Mouse (Mus musculus) forebrain, postnatal 0 days (tissue): ENCODE measurements around the gene Afap1. TPM values are rescaled to one million over a fixed set of nuclear protein-coding genes. Genes with fewer than 3 reads are reported as not detected.

Source experiments
- ATAC-seq: fragments of 200-750 bp; cut with Nextera tagmentation; 2 replicates; pipeline ENCODE4 v1.8.0; 2017; ENCODE audit warnings: mild to moderate bottlenecking, moderate library complexity
- DNase-seq: peaks from one replicate; pipeline ENCODE4 v3.0.0-alpha.2; 2015
- H3K27ac ChIP-seq: fragments of 300-500 bp; sonication (generic); 2 replicates; pipeline ENCODE4 v1.5.1; 2014; ENCODE audit warnings: low read depth, mild to moderate bottlenecking, antibody characterized with exemption, low read length, moderate library complexity, mixed read lengths
- H3K27me3 ChIP-seq: fragments of 300-500 bp; sonication (generic); 2 replicates; pipeline ENCODE4 v1.6.1; 2014; ENCODE audit warnings: mild to moderate bottlenecking, low read length, mixed read lengths; ENCODE audit not compliant: insufficient read depth
- H3K36me3 ChIP-seq: fragments of 300-500 bp; sonication (generic); 2 replicates; pipeline ENCODE4 v1.6.1; 2014; ENCODE audit warnings: mild to moderate bottlenecking, moderate library complexity; ENCODE audit not compliant: insufficient read depth
- H3K4me1 ChIP-seq: fragments of 300-500 bp; sonication (generic); 2 replicates; pipeline ENCODE4 v1.6.1; 2014; ENCODE audit warnings: antibody characterized with exemption; ENCODE audit not compliant: insufficient read depth
- H3K4me2 ChIP-seq: fragments of 300-500 bp; sonication (generic); 2 replicates; pipeline ENCODE4 v1.6.1; 2014; ENCODE audit warnings: low read depth, mild to moderate bottlenecking, moderate library complexity
- H3K4me3 ChIP-seq: fragments of 300-500 bp; sonication (generic); 2 replicates; pipeline ENCODE4 v1.5.1; 2014; ENCODE audit warnings: low read depth, low read length, mixed read lengths
- H3K9ac ChIP-seq: fragments of 300-500 bp; sonication (generic); 2 replicates; pipeline ENCODE4 v1.6.1; 2014; ENCODE audit warnings: mild to moderate bottlenecking
- H3K9me3 ChIP-seq: fragments of 300-500 bp; sonication (generic); 2 replicates; pipeline ENCODE4 v1.6.1; 2016; ENCODE audit warnings: low read length
- CTCF ChIP-seq: sonication (generic); IDR thresholded peaks from 2 replicates; pipeline ENCODE4 v1.5.1; 2016; ENCODE audit warnings: antibody characterized with exemption, control low read depth, low read depth
- WGBS: fragments of 180-500 bp; shearing (Covaris S2); extraction: QIAGEN DNeasy Blood & Tissue Kit; methylation state at CpG from one replicate; pipeline ENCODE4 v1.1.7; 2014; 5-methylcytosine and 5-hydroxymethylcytosine counted together
- polyA plus RNA-seq: library from polyadenylated mRNA; unstranded; fragments of >200 nt; fragmentation: Nextera tagmentation; extraction: Ambion mirVana; gene quantifications from 2 replicates; pipeline ENCODE4 v1.2.1, GENCODE M21; 2015
- total RNA-seq: library from RNA; depleted of rRNA; stranded (reverse); fragments of >200 nt; gene quantifications from 2 replicates; pipeline ENCODE4 v1.2.3, GENCODE M21; 2014

Gene Afap1
- total and polyA plus RNA-seq, 2 experiments from 2014 or later: 48.2 to 49.3 TPM

DNA sequence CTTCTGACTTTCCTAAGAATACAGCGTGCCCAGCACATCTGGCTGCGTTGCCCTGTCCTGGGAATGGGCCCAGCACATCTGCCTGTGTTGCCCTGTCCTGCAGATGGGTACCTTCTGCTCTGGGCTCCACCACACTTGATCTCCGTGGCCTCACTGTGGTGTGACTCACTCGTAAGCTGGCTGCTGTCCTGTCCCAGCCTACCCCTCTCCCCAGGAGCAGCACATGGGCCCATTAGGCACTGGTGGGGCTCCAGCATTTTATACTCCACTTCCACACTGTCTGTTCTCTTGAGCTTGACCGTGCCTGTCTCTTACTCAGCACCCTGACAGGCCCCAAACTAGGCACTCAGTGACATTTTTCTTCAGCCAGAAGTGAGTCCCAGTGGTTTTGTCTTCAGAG lies 113.5 kb downstream of the Afap1 start:
- ATAC-seq: no peak
- Histone ChIP-seq H3K9ac (no peak overlapping the region), H3K27ac (no peak overlapping the region), H3K4me1 (no peaks in the 10 kb centered on the region), H3K36me3 (peaks cover 5% of the 10 kb centered on the region; the same call in 1 of the 2 replicates), H3K9me3 (no peaks in the 10 kb centered on the region), H3K4me3 (no peak overlapping the region), H3K4me2 (no peak overlapping the region), H3K27me3 (no peaks in the 10 kb centered on the region)
- DNase-seq: no peak
- no peak for TF ChIP-seq CTCF
- WGBS: 78% methylated on average over 5 of the region's 5 CpGs

DNA sequence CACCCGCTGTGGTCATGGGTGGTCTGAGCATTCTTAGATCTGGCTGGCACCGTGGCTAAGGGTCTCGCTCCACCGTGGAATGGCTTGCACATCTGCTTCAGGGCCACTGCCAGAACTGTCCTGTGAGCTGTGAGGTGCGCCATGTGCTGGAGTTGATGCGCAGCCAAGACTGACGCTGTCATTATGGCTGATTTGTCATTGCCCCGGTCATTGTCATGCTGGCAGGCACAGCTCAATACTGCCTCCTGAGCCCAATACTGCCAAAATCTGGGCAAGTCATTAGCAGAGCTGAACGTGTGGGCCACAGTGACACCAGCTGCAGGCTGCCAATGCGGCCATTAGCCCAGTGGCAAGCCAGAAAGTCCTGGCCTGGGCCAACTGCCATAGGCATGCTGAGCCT lies 114.5 kb downstream of the Afap1 start:
- 40% methylated on average over 10 of the region's 10 CpGs for WGBS
- Histone ChIP-seq H3K27me3 (no peaks in the 10 kb centered on the region), H3K9me3 (no peaks in the 10 kb centered on the region), H3K4me2 (no peak overlapping the region), H3K4me3 (no peak overlapping the region), H3K4me1 (no peaks in the 10 kb centered on the region), H3K36me3 (no peaks in the 10 kb centered on the region; the same call in 1 of the 2 replicates), H3K27ac (no peak overlapping the region), H3K9ac (no peak overlapping the region)
- ATAC-seq (peak; percentile 66), DNase-seq (peak; percentile 63)
- peak; percentile 46 for TF ChIP-seq CTCF

DNA sequence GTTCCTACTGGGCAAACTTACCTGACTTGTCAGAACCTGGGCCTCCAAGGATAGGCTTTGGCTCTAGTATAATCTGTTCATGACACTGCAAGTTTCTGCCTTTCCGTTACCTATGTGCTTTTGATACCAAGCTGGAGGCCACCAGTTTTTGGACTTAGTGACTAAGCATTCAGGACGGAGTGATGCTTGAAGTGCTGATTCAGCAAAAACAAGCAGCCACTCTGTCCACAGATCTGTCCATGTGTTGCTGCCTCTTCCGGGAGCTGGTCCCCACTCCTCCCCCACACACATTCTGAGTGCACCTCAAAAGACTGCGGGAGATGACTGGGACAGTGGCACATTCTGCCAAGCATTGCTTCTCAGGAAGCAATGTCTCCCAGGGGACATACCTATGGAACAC lies 116.3 kb downstream of the Afap1 start:
- TF ChIP-seq CTCF: no peak
- no peaks in the 10 kb centered on the region for H3K4me1 ChIP-seq
- WGBS: 87% methylated on average over 4 of the region's 4 CpGs
- H3K27ac ChIP-seq: no peak overlapping the region
- H3K4me3 ChIP-seq: no peak overlapping the region
- H3K36me3 ChIP-seq: no peaks in the 10 kb centered on the region; the same call in 1 of the 2 replicates
- no peak for ATAC-seq
- no peak overlapping the region for H3K9ac ChIP-seq
- H3K9me3 ChIP-seq: no peaks in the 10 kb centered on the region
- no peak for DNase-seq
- no peaks in the 10 kb centered on the region for H3K27me3 ChIP-seq
- H3K4me2 ChIP-seq: no peak overlapping the region

DNA sequence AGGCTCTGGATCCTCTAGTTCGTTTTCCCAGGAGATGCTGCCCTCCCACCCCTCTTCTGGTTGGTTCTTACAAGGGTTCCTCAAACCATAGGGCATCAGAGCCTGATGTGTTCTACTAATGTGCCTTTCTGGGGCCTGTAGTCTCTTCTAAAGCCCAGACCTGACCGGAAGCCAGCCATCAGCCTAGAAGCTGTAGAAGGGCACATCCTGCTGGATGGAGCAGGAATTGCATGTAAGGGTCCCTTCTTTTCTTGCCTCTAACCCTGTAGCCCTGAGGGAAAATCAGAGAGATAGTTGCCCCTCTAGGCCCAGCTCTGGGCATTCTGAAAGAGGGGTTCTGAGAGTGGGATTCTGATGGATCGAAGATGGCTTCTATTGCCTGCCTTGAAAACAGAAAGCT lies 125.2 kb downstream of the Afap1 start:
- no peak for TF ChIP-seq CTCF
- Histone ChIP-seq H3K4me3 (no peak overlapping the region), H3K36me3 (peaks cover 6% of the 10 kb centered on the region; the same call in 1 of the 2 replicates), H3K9me3 (no peaks in the 10 kb centered on the region), H3K4me1 (no peaks in the 10 kb centered on the region), H3K27me3 (no peaks in the 10 kb centered on the region), H3K4me2 (no peak overlapping the region), H3K9ac (no peak overlapping the region), H3K27ac (no peak overlapping the region)
- WGBS: 82% methylated on average over 3 of the region's 3 CpGs
- ATAC-seq: no peak
- no peak for DNase-seq

DNA sequence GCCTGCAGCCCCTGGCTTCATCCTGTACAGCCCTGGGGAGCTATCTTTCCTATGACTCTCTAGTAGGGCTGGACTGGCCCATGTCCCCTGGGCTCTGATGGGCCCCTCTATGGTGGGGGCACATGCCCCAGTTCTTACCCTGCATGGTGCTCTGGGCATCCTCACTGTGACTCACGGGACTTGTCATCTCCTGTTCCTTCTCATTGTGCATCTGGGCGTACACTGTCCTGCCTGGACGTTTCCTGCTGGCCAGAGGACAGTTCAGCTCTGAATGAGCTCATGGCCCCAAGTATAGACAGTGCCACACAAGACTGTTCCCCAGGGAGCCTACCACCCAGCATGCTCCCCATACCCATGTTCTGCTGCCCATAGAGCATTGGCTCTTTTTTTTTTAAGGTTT lies 128.0 kb downstream of the Afap1 start:
- WGBS: 86% methylated on average over 3 of the region's 3 CpGs
- ATAC-seq (no peak), DNase-seq (no peak)
- H3K27ac ChIP-seq: no peak overlapping the region
- H3K4me2 ChIP-seq: no peak overlapping the region
- no peaks in the 10 kb centered on the region for H3K4me1 ChIP-seq
- TF ChIP-seq CTCF: no peak
- no peak overlapping the region for H3K4me3 ChIP-seq
- H3K36me3 ChIP-seq: peaks cover 6% of the 10 kb centered on the region; the same call in 1 of the 2 replicates
- H3K27me3 ChIP-seq: no peaks in the 10 kb centered on the region
- H3K9ac ChIP-seq: no peak overlapping the region
- no peaks in the 10 kb centered on the region for H3K9me3 ChIP-seq

DNA sequence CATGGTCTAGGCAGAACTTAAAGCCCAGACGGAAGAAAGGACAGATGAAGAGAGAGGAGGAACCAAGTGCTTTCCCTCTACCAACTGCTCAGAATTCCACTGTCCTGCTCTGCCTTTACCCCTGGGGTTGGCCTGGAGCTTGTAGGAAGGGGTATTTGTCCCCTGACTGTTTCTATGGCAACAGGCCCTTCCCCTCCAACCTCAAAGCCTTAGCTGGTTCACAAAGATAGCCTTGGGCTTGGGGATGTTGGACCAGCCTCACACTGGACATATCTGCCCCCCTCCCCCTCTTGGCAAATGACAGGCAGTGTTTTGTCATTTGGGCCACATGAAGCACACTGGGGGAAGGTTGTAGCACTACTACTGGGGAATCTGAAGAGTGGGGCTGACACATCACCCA lies 129.2 kb downstream of the Afap1 start:
- no peak for ATAC-seq
- Histone ChIP-seq H3K27ac (no peak overlapping the region), H3K4me3 (no peak overlapping the region), H3K9ac (no peak overlapping the region), H3K9me3 (no peaks in the 10 kb centered on the region), H3K36me3 (peaks cover 6% of the 10 kb centered on the region; the same call in 1 of the 2 replicates), H3K4me2 (no peak overlapping the region), H3K4me1 (no peaks in the 10 kb centered on the region), H3K27me3 (no peaks in the 10 kb centered on the region)
- WGBS: 88% methylated on average over 1 of the region's 1 CpGs
- no peak for TF ChIP-seq CTCF
- DNase-seq: no peak

DNA sequence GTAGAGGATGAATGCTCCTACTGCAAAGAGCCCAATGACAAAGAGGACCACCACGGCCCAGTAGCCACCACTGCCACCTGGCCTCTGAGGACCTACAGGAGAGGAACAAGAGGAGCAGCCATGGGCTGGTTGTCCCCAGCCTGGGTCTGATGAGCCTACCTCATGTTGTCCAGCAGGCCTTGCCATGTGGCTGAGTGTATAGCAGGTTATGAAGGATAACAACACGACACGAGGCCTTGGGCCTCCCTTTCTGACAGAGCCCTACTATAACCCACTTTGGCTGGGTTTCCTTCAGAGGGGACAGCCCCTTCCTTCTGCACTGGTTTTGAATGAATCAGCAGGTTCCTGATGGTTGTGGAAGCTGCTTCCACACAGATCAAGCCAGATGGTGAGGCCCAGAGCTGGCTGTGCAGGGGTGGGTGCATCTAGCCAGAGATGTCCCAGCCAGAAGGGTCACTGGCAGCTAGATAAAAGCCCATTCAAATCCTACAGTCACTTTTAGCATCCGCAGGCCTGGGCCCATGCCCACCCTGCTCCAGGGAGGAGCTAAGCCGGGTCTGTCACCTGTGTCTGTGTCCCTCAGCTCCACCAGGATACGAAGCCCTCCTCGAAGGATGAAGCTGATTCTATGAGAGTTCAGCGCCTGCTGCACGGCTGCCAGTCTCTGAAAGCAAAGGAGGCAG lies 131.0 kb downstream of the Afap1 start:
- H3K27me3 ChIP-seq: no peaks in the 10 kb centered on the region
- DNase-seq: no peak
- no peak overlapping the region for H3K27ac ChIP-seq
- H3K4me2 ChIP-seq: no peak overlapping the region
- no peaks in the 10 kb centered on the region for H3K9me3 ChIP-seq
- H3K36me3 ChIP-seq: peaks cover 2% of the 10 kb centered on the region; the same call in 1 of the 2 replicates
- ATAC-seq: no peak
- no peak for TF ChIP-seq CTCF
- 79% methylated on average over 9 of the region's 9 CpGs for WGBS
- H3K9ac ChIP-seq: no peak overlapping the region
- H3K4me1 ChIP-seq: no peaks in the 10 kb centered on the region
- no peak overlapping the region for H3K4me3 ChIP-seq
